21 mouse cellular contexts compared by ENCODE assay signal in genomic region chr12:59834809-59835208, GRCm38 (mm10).
DNase-seq lines count a peak whose midpoint lies in the region; ATAC-seq and TF ChIP-seq lines count a peak whose summit lies in the region.
"Had no signal": no experiment of that assay in that cellular context is flagged by ENCODE, and none has a peak within 500 bp of the region (broad histone marks: within the 10 kb centered on the region; RNA-seq: fewer than 3 reads in every experiment).

No protein-coding gene starts in this region.

- no peaks in the 10 kb centered on the region for H3K4me1 ChIP-seq in kidney, embryonic 14.5 days (ENCODE audit: control insufficient read depth, insufficient read depth, low read length)
- H3K4me1 ChIP-seq in kidney, postnatal 0 days (replicated peaks; ENCODE audit: insufficient read depth, low read length) = no peaks in the 10 kb centered on the region
- no peaks in the 10 kb centered on the region for H3K4me1 ChIP-seq in kidney, adult 2 months (ENCODE audit: control insufficient read depth, insufficient read depth, low read length)
- H3K4me1 ChIP-seq in midbrain, embryonic 14.5 days (ENCODE audit: control insufficient read depth, insufficient read depth, low read length) = no peaks in the 10 kb centered on the region
- no peaks in the 10 kb centered on the region for H3K4me1 ChIP-seq in midbrain, embryonic 11.5 days (ENCODE audit: control insufficient read depth, insufficient read depth, low read length)
- H3K4me1 ChIP-seq: forebrain, embryonic 10.5 days; forebrain, embryonic 13.5 days had no signal

- no peaks in the 10 kb centered on the region for H3K27me3 ChIP-seq in kidney, embryonic 14.5 days (ENCODE audit: control insufficient read depth, insufficient read depth, low read length)
- no peaks in the 10 kb centered on the region for H3K27me3 ChIP-seq in kidney, postnatal 0 days (ENCODE audit: insufficient read depth, low read length)
- H3K27me3 ChIP-seq in kidney, adult 2 months (replicated peaks; ENCODE audit: control insufficient read depth, insufficient read depth, low read length) = no peaks in the 10 kb centered on the region
- H3K27me3 ChIP-seq in midbrain, embryonic 14.5 days (ENCODE audit: control insufficient read depth, insufficient read depth, low read length) = no peaks in the 10 kb centered on the region
- no peaks in the 10 kb centered on the region for H3K27me3 ChIP-seq in midbrain, embryonic 11.5 days (ENCODE audit: control insufficient read depth, insufficient read depth, low read length)
- H3K27me3 ChIP-seq: forebrain, embryonic 13.5 days; hindbrain, embryonic 12.5 days had no signal

- no peak for TF ChIP-seq CTCF in kidney, postnatal 0 days (IDR thresholded peaks at IDR 0.05; ENCODE audit: low read depth)
- TF ChIP-seq CTCF in kidney, adult 2 months (conservative IDR thresholded peaks at IDR 0.05; ENCODE audit: insufficient read depth, insufficient read length, low read depth, low read length) = no peak

- H3K9ac ChIP-seq in kidney, embryonic 14.5 days (ENCODE audit: low read depth, low read length) = no peak overlapping the region
- no peak overlapping the region for H3K9ac ChIP-seq in kidney, postnatal 0 days (ENCODE audit: low read depth, low read length)
- H3K9ac ChIP-seq in midbrain, embryonic 14.5 days (replicated peaks; ENCODE audit: low read length) = no peak overlapping the region
- H3K9ac ChIP-seq in midbrain, embryonic 11.5 days (ENCODE audit: low read length) = no peak overlapping the region
- H3K9ac ChIP-seq: forebrain, embryonic 13.5 days; hindbrain, embryonic 12.5 days had no signal

- no peak overlapping the region for H3K4me3 ChIP-seq in kidney, embryonic 14.5 days (ENCODE audit: low read length)
- H3K4me3 ChIP-seq in kidney, postnatal 0 days (replicated peaks; ENCODE audit: low read depth, low read length) = no peak overlapping the region
- H3K4me3 ChIP-seq in kidney, adult 2 months (ENCODE audit: insufficient read depth, low read depth, low read length) = no peak overlapping the region
- H3K4me3 ChIP-seq in midbrain, embryonic 14.5 days (replicated peaks; ENCODE audit: low read depth, low read length) = no peak overlapping the region
- H3K4me3 ChIP-seq in midbrain, embryonic 11.5 days (ENCODE audit: low read depth, low read length) = no peak overlapping the region
- H3K4me3 ChIP-seq: forebrain, embryonic 10.5 days; forebrain, embryonic 13.5 days; gastrocnemius, adult 2 months; hindbrain, embryonic 12.5 days had no signal

- peak; percentile 66; the same call in 1 of the 2 replicates for ATAC-seq in kidney, embryonic 14.5 days (ENCODE audit: low FRiP score, low TSS enrichment)
- peak; percentile 36; the same call in 1 of the 2 replicates for ATAC-seq in kidney, postnatal 0 days (replicated peaks; ENCODE audit: low FRiP score, low read depth)
- ATAC-seq in midbrain, embryonic 14.5 days (ENCODE audit: low FRiP score, low TSS enrichment) = no peak; the same call in 1 of the 2 replicates
- ATAC-seq in midbrain, embryonic 11.5 days (ENCODE audit: low FRiP score) = no peak
- ATAC-seq: activated CD4-positive, CD25-positive, alpha-beta regulatory T cell, adult 4 months; forebrain, embryonic 13.5 days; forebrain, embryonic 16.5 days had no signal

- no peaks in the 10 kb centered on the region for H3K9me3 ChIP-seq in kidney, embryonic 14.5 days (ENCODE audit: control insufficient read depth, low read length)
- H3K9me3 ChIP-seq in kidney, postnatal 0 days (replicated peaks; ENCODE audit: low read length) = no peaks in the 10 kb centered on the region
- no peaks in the 10 kb centered on the region for H3K9me3 ChIP-seq in midbrain, embryonic 14.5 days (ENCODE audit: control insufficient read depth, low read length)
- no peaks in the 10 kb centered on the region for H3K9me3 ChIP-seq in midbrain, embryonic 11.5 days (ENCODE audit: control insufficient read depth, low read length)
- H3K9me3 ChIP-seq: forebrain, embryonic 10.5 days; forebrain, embryonic 13.5 days; hindbrain, embryonic 12.5 days had no signal

- no peak overlapping the region for H3K4me2 ChIP-seq in kidney, embryonic 14.5 days (replicated peaks; ENCODE audit: low read depth, low read length)
- no peak overlapping the region for H3K4me2 ChIP-seq in kidney, postnatal 0 days (ENCODE audit: low read length)
- H3K4me2 ChIP-seq in midbrain, embryonic 14.5 days (ENCODE audit: low read length) = no peak overlapping the region
- no peak overlapping the region for H3K4me2 ChIP-seq in midbrain, embryonic 11.5 days
- H3K4me2 ChIP-seq: forebrain, embryonic 13.5 days; heart, embryonic 11.5 days; hindbrain, embryonic 12.5 days had no signal

- no peak overlapping the region for H3K27ac ChIP-seq in kidney, embryonic 14.5 days (ENCODE audit: low read depth, low read length)
- no peak overlapping the region for H3K27ac ChIP-seq in kidney, postnatal 0 days
- no peak overlapping the region for H3K27ac ChIP-seq in kidney, adult 2 months (ENCODE audit: insufficient read depth, low read depth, low read length)
- no peak overlapping the region for H3K27ac ChIP-seq in midbrain, embryonic 14.5 days (replicated peaks; ENCODE audit: low read depth, low read length)
- no peak overlapping the region for H3K27ac ChIP-seq in midbrain, embryonic 11.5 days (ENCODE audit: low read depth, low read length)
- H3K27ac ChIP-seq: forebrain, embryonic 10.5 days; forebrain, embryonic 13.5 days; gastrocnemius, adult 2 months; hindbrain, embryonic 12.5 days had no signal

- DNase-seq in kidney, adult 8-10 months = no peak
- DNase-seq in kidney, postnatal 0 days (ENCODE audit: low spot score) = peak; percentile 5
- DNase-seq in kidney, adult 2 months = no peak
- DNase-seq in midbrain, embryonic 14.5 days = peak; percentile 30
- no peak for DNase-seq in midbrain, embryonic 11.5 days (ENCODE audit: low spot score, missing footprints)
- DNase-seq in frontal cortex, postnatal 10 days (ENCODE audit: low spot score in 2 of 2) = no peak
- DNase-seq: adrenal gland, adult 8-10 months; adrenal gland, postnatal 25 days; cerebellum, adult 18-20 months; cerebellum, adult 9-10 months; cerebellum, postnatal 14 days; gastrocnemius, adult 2 months; gastrocnemius, postnatal 14 days; heart, adult 11 months had no signal

- WGBS in kidney, embryonic 14.5 days = 35% methylated on average over 2 of the region's 2 CpGs
- 31% methylated on average over 2 of the region's 2 CpGs for WGBS in kidney, postnatal 0 days
- WGBS in kidney, adult 2 months = 32% methylated on average over 2 of the region's 2 CpGs
- 55% methylated on average over 2 of the region's 2 CpGs for WGBS in midbrain, embryonic 14.5 days
- 75% methylated on average over 2 of the region's 2 CpGs for WGBS in midbrain, embryonic 11.5 days

- no peak for TF ChIP-seq POLR2A in kidney, adult 2 months (IDR thresholded peaks at IDR 0.05; ENCODE audit: low read depth, low read length)

- no peaks in the 10 kb centered on the region for H3K36me3 ChIP-seq in kidney, embryonic 14.5 days (ENCODE audit: control insufficient read depth, insufficient read depth, low read length)
- H3K36me3 ChIP-seq in kidney, postnatal 0 days (ENCODE audit: insufficient read depth, low read length) = no peaks in the 10 kb centered on the region
- H3K36me3 ChIP-seq in kidney, adult 2 months (ENCODE audit: control insufficient read depth, insufficient read depth, low read length) = no peaks in the 10 kb centered on the region
- no peaks in the 10 kb centered on the region for H3K36me3 ChIP-seq in midbrain, embryonic 14.5 days (ENCODE audit: control insufficient read depth, insufficient read depth, low read length)
- no peaks in the 10 kb centered on the region for H3K36me3 ChIP-seq in midbrain, embryonic 11.5 days (ENCODE audit: control insufficient read depth, insufficient read depth, low read length)
- H3K36me3 ChIP-seq: forebrain, embryonic 10.5 days; hindbrain, embryonic 12.5 days had no signal

Comparison
In these comparisons a context has a peak if more than half of its experiments do, and no peak if none do; other contexts are left out.
1. DNase-seq: peak in kidney, postnatal 0 days (single experiment) and midbrain, embryonic 14.5 days (single experiment); none in kidney, adult 8-10 months (0 of 2), kidney, adult 2 months (single experiment), midbrain, embryonic 11.5 days (single experiment) and frontal cortex, postnatal 10 days (0 of 2).
2. ATAC-seq: peak in kidney, embryonic 14.5 days (single experiment) and kidney, postnatal 0 days (single experiment); none in midbrain, embryonic 14.5 days (single experiment) and midbrain, embryonic 11.5 days (single experiment).